Mouse (Mus musculus) kidney, adult 9 months (tissue): ENCODE results near the gene Prrx2.
A peak's percentile ranks its signal among the peaks of the same experiment; 100 is the strongest.

Experiments
- DNase-seq: peaks from one replicate; pipeline ENCODE4 v3.0.0; 2022

Prrx2 gene

GRCm38 (mm10) chr2:30872669-30873068 lies 37.9 kb downstream of the Prrx2 start:
- no peak for DNase-seq

- DNase-seq: no peak
These were observed 39.7 kb downstream of the Prrx2 start for GRCm38 (mm10) chr2:30874445-30874844.

GRCm38 (mm10) chr2:30875096-30875495 lies 40.3 kb downstream of the Prrx2 start:
- no peak for DNase-seq

GRCm38 (mm10) chr2:30875621-30876432 lies 41.1 kb downstream of the Prrx2 start:
- DNase-seq: no peak

GRCm38 (mm10) chr2:30879481-30879880 lies 44.7 kb downstream of the Prrx2 start:
- no peak for DNase-seq

GRCm38 (mm10) chr2:30881215-30881614 lies 46.4 kb downstream of the Prrx2 start:
- no peak for DNase-seq

GRCm38 (mm10) chr2:30884852-30885373 lies 50.1 kb downstream of the Prrx2 start:
- no peak for DNase-seq

GRCm38 (mm10) chr2:30885453-30886163 lies 50.8 kb downstream of the Prrx2 start:
- DNase-seq: no peak

GRCm38 (mm10) chr2:30891002-30891401 lies 56.2 kb downstream of the Prrx2 start:
- peak; percentile 52 for DNase-seq

GRCm38 (mm10) chr2:30893399-30893798 lies 58.6 kb downstream of the Prrx2 start:
- DNase-seq: peak; percentile 64

GRCm38 (mm10) chr2:30893946-30894345 lies 59.2 kb downstream of the Prrx2 start:
- no peak for DNase-seq

- peak; percentile 41 for DNase-seq
These were observed 62.5 kb downstream of the Prrx2 start for GRCm38 (mm10) chr2:30897291-30897690.

- no peak for DNase-seq
These were observed 64.8 kb downstream of the Prrx2 start for GRCm38 (mm10) chr2:30899397-30900069.

GRCm38 (mm10) chr2:30901646-30902160 lies 66.9 kb downstream of the Prrx2 start:
- no peak for DNase-seq

GRCm38 (mm10) chr2:30902256-30902655 lies 67.5 kb downstream of the Prrx2 start:
- no peak for DNase-seq

GRCm38 (mm10) chr2:30902726-30903722 lies 68.3 kb downstream of the Prrx2 start:
- no peak for DNase-seq

- DNase-seq: no peak
These were observed 69.5 kb downstream of the Prrx2 start for GRCm38 (mm10) chr2:30904231-30904630.

- no peak for DNase-seq
These were observed 70.2 kb downstream of the Prrx2 start for GRCm38 (mm10) chr2:30904991-30905390.

GRCm38 (mm10) chr2:30905906-30906305 lies 71.1 kb downstream of the Prrx2 start:
- DNase-seq: no peak

- no peak for DNase-seq
These were observed 71.9 kb downstream of the Prrx2 start for GRCm38 (mm10) chr2:30906641-30907040.

GRCm38 (mm10) chr2:30912291-30912773 lies 77.6 kb downstream of the Prrx2 start:
- DNase-seq: peak; percentile 71

GRCm38 (mm10) chr2:30913022-30913421 lies 78.2 kb downstream of the Prrx2 start:
- DNase-seq: no peak
